7 mouse cellular contexts compared by ENCODE assay signal in the genomic region with DNA sequence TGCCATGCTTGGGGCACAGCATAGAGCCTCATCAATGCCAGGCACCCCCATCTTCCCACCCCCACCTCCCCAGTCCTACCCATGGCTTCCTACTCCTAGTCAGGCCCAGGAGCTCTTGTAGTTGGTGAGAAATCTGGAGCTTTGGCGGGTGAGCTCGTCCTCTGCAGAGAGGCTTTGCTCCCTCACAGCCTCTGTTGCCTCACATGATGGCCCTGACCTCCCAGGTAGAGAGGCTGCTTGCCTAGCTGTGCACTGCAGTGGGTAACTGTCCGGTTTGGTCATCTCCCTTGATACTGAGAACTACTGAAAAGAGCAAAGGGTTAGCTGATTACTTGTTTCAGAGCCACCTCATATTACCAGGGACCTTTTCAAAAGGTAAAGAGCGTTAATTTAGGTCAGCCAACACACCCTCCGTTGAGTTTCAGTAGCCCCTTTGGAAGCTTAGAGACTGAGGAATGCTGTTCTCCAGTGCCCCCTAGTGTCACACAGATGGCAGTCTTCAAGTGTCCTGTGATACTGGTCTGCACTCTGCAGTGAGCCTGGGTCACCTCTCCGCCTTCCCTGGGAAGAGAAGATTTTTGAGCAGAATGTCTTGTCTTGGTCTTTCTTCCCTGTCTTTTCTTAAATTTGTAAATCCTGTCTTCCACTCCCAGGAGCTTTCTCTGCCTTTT. TPM values are rescaled to one million over a fixed set of nuclear protein-coding genes. Genes with fewer than 3 reads are reported as not detected.
DNase-seq lines count a peak whose midpoint lies in the region; ATAC-seq and TF ChIP-seq lines count a peak whose summit lies in the region.

No protein-coding gene starts in this region.

- peak; percentile 80 for ATAC-seq in embryonic facial prominence, embryonic 14.5 days (ENCODE audit: low read depth)
- ATAC-seq in kidney, postnatal 0 days (replicated peaks; ENCODE audit: low FRiP score, low read depth): peak; percentile 60; the same call in 1 of the 2 replicates
- no peak for ATAC-seq in midbrain, embryonic 14.5 days (ENCODE audit: low FRiP score, low TSS enrichment)

- peaks cover 10% of the 10 kb centered on the region for H3K36me3 ChIP-seq in embryonic facial prominence, embryonic 14.5 days (ENCODE audit: control insufficient read depth, insufficient read depth, low read length)
- peaks cover 7% of the 10 kb centered on the region; the same call in 1 of the 2 replicates for H3K36me3 ChIP-seq in kidney, postnatal 0 days (ENCODE audit: insufficient read depth, low read length)
- peaks cover 8% of the 10 kb centered on the region for H3K36me3 ChIP-seq in midbrain, embryonic 14.5 days (ENCODE audit: control insufficient read depth, insufficient read depth, low read length)

- H3K27me3 ChIP-seq in embryonic facial prominence, embryonic 14.5 days (replicated peaks; ENCODE audit: control insufficient read depth, insufficient read depth, low read length): no peaks in the 10 kb centered on the region
- H3K27me3 ChIP-seq in kidney, postnatal 0 days (ENCODE audit: insufficient read depth, low read length): no peaks in the 10 kb centered on the region
- no peaks in the 10 kb centered on the region for H3K27me3 ChIP-seq in midbrain, embryonic 14.5 days (ENCODE audit: control insufficient read depth, insufficient read depth, low read length)

- WGBS in embryonic facial prominence, embryonic 14.5 days: 57% methylated on average over 6 of the region's 6 CpGs
- 49% methylated on average over 6 of the region's 6 CpGs for WGBS in kidney, postnatal 0 days
- 46% methylated on average over 6 of the region's 6 CpGs for WGBS in midbrain, embryonic 14.5 days

- H3K4me1 ChIP-seq in embryonic facial prominence, embryonic 14.5 days (ENCODE audit: control insufficient read depth, insufficient read depth, low read length): no peaks in the 10 kb centered on the region
- H3K4me1 ChIP-seq in kidney, postnatal 0 days (replicated peaks; ENCODE audit: insufficient read depth, low read length): 0 out of 2 replicates have a peak, but pooled peaks cover 3% of the 10 kb centered on the region
- H3K4me1 ChIP-seq in midbrain, embryonic 14.5 days (ENCODE audit: control insufficient read depth, insufficient read depth, low read length): 0 out of 2 replicates have a peak, but pooled peaks cover 3% of the 10 kb centered on the region

- H3K4me2 ChIP-seq in embryonic facial prominence, embryonic 14.5 days (ENCODE audit: low read depth, low read length): no peak overlapping the region
- H3K4me2 ChIP-seq in kidney, postnatal 0 days (ENCODE audit: low read length): no peak overlapping the region
- no peak overlapping the region for H3K4me2 ChIP-seq in midbrain, embryonic 14.5 days (ENCODE audit: low read length)

- no peak overlapping the region for H3K27ac ChIP-seq in embryonic facial prominence, embryonic 14.5 days (replicated peaks; ENCODE audit: low read depth, low read length)
- no peak overlapping the region for H3K27ac ChIP-seq in kidney, postnatal 0 days
- H3K27ac ChIP-seq in midbrain, embryonic 14.5 days (replicated peaks; ENCODE audit: low read depth, low read length): no peak overlapping the region

- H3K9me3 ChIP-seq in embryonic facial prominence, embryonic 14.5 days (ENCODE audit: control insufficient read depth, low read length): no peaks in the 10 kb centered on the region
- no peaks in the 10 kb centered on the region for H3K9me3 ChIP-seq in kidney, postnatal 0 days (replicated peaks; ENCODE audit: low read length)
- no peaks in the 10 kb centered on the region for H3K9me3 ChIP-seq in midbrain, embryonic 14.5 days (ENCODE audit: control insufficient read depth, low read length)

- DNase-seq in spleen, postnatal 36 days (ENCODE audit: low spot score in 2 of 2): peak; percentile 17 to 37
- DNase-seq in spleen, adult 18-20 months: no peak
- DNase-seq in brain, adult 2 months (ENCODE audit: low read depth, low spot score): peak; percentile 85
- peak; percentile 63 for DNase-seq in embryonic facial prominence, embryonic 14.5 days (ENCODE audit: low spot score)
- DNase-seq in kidney, postnatal 0 days (ENCODE audit: low spot score): peak; percentile 82
- peak; percentile 76 for DNase-seq in midbrain, embryonic 14.5 days
- no peak for DNase-seq in frontal cortex, postnatal 14 days (ENCODE audit: low spot score in 2 of 2)

- H3K4me3 ChIP-seq in embryonic facial prominence, embryonic 14.5 days (ENCODE audit: low read depth, low read length): no peak overlapping the region
- H3K4me3 ChIP-seq in kidney, postnatal 0 days (replicated peaks; ENCODE audit: low read depth, low read length): no peak overlapping the region
- no peak overlapping the region for H3K4me3 ChIP-seq in midbrain, embryonic 14.5 days (replicated peaks; ENCODE audit: low read depth, low read length)

- no peak overlapping the region for H3K9ac ChIP-seq in embryonic facial prominence, embryonic 14.5 days (ENCODE audit: low read depth, low read length)
- H3K9ac ChIP-seq in kidney, postnatal 0 days (ENCODE audit: low read depth, low read length): no peak overlapping the region
- H3K9ac ChIP-seq in midbrain, embryonic 14.5 days (replicated peaks; ENCODE audit: low read length): no peak overlapping the region

- peak; percentile 83 for TF ChIP-seq CTCF in kidney, postnatal 0 days (IDR thresholded peaks at IDR 0.05; ENCODE audit: low read depth)

RNA-seq across cellular contexts. Expression of a gene that starts 16.9 kb away (rescaled TPM):
- 1.5 TPM in 1 of 2 replicates, not detected in the other for polyA plus RNA-seq in embryonic facial prominence, embryonic 14.5 days (2014; fragmentation: Nextera tagmentation; extraction: Ambion mirVana)
- not detected in 2 replicates for polyA plus RNA-seq in kidney, postnatal 0 days (2015; fragmentation: Nextera tagmentation; extraction: Ambion mirVana)
- 4.1 and 4.7 TPM in 2 replicates for polyA plus RNA-seq in midbrain, embryonic 14.5 days (2014; fragmentation: Nextera tagmentation; extraction: Ambion mirVana)

RNA-seq across cellular contexts. Expression of a gene that starts 17.4 kb away (rescaled TPM):
- polyA plus RNA-seq in embryonic facial prominence, embryonic 14.5 days (2014; fragmentation: Nextera tagmentation; extraction: Ambion mirVana): 90.5 and 93.0 TPM in 2 replicates
- 93.5 and 97.5 TPM in 2 replicates for polyA plus RNA-seq in kidney, postnatal 0 days (2015; fragmentation: Nextera tagmentation; extraction: Ambion mirVana)
- polyA plus RNA-seq in midbrain, embryonic 14.5 days (2014; fragmentation: Nextera tagmentation; extraction: Ambion mirVana): 94.2 and 106 TPM in 2 replicates

Comparison
In these comparisons a context has a peak if more than half of its experiments do, and no peak if none do; other contexts are left out.
1. DNase-seq: peak in spleen, postnatal 36 days (2 of 2), brain, adult 2 months (single experiment), embryonic facial prominence, embryonic 14.5 days (single experiment), kidney, postnatal 0 days (single experiment) and midbrain, embryonic 14.5 days (single experiment); none in spleen, adult 18-20 months (0 of 2) and frontal cortex, postnatal 14 days (0 of 2).